Mouse (Mus musculus) regulatory T cell (primary cell): ENCODE results near the gene Zmiz2.
"Not testable (repeated sequence)": the region's sequence is repeated elsewhere in the genome, so short reads cannot be mapped to it uniquely, and the experiment has no call there.

Source experiments
- in situ Hi-C: fragments of 300-600 bp; cut with MboI, MseI; formaldehyde crosslinking; loops from one replicate; pipeline ENCODE4 v1.15.1; 2025; ENCODE audit warnings: high pct_unique_total_duplicates

The Zmiz2 gene

DNA sequence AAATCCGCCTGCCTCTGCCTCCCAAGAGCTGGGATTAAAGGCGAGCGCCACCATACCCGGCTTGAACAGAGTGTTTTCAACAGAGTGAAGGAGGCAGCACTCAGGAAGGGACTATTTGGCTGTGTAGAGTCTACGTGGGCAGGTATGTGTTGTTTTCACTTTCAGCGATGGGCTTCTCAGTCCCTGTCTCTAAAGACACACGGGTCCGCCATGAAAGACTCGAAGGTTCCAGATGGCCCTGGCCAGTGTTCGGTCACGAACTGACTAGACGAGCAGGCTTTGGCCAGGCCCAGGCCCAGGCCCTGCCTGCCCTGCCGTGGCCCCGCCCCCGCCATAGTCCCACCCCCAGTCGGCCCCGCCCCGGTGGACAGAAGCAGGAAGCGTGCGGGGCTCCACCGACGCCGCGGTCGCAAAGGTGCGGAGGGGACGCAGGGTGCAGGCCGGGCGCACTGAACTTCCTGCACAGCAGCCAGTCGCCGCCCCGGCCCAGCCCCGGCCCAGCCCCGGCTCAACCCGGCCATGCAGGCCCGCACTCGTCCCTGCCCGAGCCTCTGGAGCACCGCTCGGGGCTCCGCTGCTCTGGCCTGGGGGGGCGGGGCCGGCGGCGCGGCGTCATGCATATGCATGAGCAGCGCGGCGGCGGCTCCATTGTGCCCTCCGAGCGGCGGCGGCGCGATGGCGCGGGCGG is at the start of gene Zmiz2:
Gene Zmiz2, plus strand, starts transcription at position 349 of the 688 bp plus-strand sequence.
- in situ Hi-C loops: no loop called here

DNA sequence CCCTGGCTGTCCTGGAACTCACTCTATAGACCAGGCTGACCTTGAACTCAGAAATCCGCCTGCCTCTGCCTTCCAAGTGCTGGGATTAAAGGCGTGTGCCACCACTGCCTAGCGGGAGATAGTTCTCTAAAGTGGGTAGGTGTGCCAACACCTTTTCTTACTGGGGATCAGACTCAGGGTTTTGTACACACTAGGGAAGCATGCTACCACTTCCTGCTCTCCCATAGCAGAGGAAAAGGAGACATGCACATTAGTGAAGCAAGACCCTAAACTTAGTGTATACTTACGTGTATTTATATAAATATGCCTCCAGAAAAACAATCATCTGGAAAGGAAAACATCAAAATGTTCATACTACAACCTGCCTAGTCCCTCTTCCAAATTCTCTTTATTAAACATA is 42.9 kb upstream of the Zmiz2 start:
- in situ Hi-C loops: no loop called here

DNA sequence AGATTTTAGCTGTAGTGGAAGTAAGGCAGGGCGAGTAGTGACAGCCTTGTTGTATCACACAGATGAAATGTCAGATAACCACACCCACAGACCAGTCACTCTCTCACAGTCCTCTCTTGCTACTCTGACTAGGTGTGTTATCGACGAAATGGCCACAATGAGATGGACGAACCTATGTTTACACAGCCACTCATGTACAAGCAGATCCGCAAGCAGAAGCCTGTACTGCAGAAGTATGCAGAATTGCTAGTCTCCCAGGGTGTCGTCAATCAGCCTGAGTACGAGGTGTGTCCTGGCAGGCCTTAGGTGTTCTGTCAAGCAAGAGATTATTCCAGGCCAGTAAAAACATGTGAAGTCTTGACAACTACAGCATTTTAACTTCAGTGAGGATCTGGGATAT is 41.9 kb upstream of the Zmiz2 start:
- in situ Hi-C loops: no loop called here

DNA sequence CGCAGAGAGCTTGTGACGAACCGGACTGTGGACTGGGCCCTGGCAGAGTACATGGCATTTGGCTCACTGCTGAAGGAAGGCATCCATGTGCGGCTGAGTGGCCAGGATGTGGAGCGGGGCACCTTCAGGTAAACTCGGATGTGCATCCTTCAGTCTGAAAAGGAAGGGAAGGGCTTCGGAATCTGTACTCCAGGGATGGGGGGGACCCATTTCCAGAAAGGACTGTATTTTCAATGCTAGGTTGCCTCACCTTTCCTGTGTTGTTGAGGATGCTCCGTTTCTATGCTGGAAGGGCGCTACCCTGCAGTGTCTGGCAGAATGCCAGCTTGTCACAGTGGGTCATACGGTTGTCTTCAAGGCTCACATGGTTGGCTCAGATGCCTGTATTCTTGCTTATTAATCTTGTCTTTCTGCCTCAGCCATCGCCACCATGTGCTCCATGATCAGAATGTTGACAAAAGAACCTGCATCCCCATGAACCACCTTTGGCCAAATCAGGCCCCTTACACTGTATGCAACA is 40.1 kb upstream of the Zmiz2 start:
- in situ Hi-C loops: no loop called here

DNA sequence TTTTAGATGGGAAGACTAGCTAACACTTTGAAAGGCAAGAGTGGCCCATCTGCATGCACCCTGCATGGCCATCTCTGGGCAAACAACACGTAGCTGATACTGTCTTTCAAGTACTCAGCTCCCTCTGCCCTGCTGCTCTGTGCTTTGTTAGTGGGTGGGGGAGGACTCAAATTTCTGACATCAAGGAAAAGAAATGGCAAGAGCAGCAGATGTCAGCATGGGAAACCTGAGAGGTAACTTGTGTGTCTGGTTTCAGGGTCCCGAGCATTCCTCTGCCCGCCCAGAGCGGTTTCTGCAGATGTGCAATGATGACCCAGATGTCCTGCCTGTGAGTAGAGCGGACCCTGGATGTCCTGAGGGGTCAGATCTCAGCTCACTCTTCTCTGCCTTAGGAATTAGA is 39.3 kb upstream of the Zmiz2 start:
- in situ Hi-C loops: no loop called here

DNA sequence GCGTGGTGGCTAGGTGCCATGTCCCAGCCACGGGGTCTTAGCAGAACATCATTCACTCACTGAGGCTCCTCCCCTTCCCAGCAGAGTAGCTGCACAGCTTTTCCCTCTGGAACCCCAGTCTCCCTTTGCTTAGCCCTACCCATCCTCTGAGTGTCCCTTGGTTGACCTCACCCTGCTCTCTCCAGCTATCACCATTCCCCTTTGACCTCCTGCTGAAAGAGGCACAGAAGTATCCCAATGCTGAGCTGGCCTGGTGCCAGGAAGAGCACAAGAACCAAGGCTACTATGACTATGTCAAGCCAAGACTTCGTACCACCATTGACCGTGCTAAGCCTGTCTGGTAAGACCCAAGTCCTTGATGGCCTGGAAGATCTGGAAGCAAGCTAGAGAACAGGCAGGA is 33.8 kb upstream of the Zmiz2 start:
- in situ Hi-C loops: no loop called here

DNA sequence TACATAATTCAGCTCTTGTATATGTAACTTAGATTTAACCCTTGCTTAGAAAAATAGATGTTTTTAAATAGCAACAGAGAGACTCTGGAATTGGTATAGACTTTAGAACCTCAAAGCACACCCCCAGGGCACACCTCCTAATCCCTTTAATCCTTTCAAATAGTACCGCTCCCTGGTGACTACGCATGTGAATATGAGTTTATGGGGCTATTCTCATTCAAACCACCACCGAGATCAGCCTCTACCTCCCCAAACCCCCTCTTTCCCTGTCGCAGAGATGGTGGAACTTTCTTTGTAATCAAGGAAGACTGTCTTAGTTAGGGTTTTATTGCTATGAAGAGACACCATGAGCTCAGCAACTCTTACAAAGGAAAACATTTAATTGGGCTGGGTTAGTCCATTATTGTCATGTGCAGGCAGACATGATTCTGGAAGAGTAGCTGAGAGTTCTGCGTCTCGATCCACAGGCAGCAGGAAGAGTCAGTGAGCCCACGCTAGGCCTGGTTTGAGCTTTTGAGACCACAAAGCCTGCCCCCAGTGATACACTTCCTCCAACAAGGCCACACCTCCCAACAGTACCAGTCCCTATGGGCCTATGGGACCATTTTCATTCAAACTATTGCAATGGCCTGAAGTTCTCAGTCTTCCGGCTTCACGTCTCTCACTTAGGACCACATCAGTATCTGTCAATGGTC is 24.1 kb upstream of the Zmiz2 start:
- in situ Hi-C loops: no loop called here

DNA sequence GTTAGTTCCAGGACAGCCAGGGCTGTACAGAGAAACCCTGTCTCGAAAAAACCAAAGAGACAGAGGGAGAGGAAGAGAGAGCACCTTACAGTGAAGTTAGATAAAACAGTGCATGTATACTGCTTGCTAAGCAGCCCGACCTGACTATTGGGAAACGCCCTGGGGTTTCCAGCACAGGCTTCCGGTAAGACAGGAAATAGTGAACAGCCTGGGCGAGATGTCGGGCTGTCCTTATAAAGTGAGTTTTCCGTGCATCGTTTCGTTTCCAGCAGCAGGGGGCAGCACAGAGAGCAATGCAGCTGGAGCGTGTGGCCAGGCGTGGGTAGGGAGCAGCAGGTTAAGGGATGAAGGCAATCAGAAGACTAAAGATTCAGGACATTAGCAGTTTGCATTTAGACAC is 23.0 kb upstream of the Zmiz2 start:
- in situ Hi-C loops: no loop called here

DNA sequence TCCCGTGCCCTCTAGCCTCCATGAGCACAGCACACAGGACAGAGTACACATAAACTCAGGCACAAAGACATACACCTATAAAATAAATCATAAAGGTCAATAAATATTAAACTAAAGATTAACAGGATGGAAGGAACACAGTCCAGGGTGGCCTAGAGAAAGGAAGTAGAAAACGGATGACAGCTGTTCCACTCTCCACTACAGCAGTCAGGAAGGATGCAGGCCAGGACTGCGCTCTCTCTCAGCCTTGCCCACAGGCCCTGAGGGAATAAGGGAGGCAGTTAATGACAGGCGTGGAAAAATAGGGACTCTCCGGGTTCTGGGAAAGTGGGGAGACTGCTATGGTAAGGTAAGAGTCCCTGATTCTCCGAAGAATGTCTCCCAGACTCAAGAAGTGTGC is 22.4 kb upstream of the Zmiz2 start:
- in situ Hi-C loops: no loop called here

DNA sequence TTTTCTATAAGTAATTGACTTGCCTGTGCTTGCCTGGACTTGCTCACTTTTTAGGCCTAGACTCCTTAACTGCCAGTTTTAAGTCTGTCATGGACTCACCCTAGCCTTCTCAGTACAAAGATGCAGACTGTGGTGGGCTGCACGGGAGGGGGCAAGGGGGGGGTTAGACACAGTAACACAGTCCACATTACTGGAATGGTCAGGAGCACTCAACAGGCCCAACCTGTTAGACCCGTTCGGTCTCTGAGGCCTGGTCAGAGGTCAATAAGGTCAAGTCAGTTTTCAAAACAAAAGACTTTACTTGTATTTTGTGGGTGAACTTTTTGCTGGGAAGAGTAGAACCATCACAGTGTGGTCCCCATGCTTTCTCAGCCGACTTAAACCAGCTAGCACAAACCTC is 21.7 kb upstream of the Zmiz2 start:
- in situ Hi-C loops: no loop called here

DNA sequence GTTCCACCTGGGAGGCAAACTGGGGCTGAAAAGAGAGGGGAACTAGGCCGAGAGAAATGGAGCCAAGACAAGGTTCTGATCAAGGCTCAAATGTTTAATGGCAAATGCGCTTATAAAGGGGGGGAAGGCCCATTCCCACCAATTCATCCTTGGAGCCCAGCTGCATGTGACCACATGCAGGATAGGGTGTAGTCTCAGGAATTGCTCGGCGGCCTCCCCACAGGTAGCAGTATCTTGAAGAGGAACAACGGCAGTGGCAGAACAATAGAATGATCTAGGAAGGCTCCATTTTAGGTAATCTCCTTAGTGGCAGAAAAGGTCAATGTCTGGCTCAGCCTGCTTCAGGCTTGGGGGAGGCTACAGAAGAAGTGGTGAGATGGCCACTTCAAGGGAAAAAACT is 20.9 kb upstream of the Zmiz2 start:
- in situ Hi-C loops: not testable (repeated sequence)

DNA sequence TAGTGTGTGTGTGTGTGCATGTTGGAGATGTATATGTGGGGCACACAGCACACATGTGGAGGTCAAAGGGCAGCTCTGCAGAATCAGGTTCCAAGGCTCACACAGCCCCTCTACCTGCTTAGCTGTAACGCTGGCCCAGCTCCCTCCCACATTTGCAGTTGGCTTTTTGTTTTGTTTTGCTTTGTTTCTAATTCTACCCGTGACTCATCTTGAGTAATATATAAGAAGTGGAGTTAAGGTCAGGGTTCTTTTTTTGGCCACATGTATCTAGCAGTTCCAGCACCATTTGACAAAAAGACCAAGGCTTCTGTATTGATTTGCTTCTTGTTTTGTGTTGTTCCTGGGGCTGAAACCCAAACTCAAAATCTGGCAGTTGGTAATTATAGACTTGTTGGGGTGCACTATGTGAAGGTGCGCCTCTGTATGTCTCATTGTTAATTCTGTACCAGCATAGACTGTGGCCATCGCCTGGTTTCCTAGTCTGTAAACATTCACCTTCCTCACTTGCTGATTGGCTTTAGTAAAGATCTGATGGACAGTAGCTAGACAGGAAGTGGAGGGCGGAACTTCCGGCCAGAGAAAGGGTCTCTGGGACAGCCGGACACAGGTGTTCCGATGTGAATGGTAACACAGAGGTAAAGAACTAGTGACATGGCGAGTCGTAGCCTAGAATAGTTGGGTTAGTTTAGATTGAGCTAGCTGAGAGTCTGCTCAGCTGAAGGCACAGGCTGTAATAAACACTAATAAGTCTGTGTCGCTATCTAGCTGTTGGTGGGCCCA is 17.3 kb upstream of the Zmiz2 start:
- in situ Hi-C loops: no loop called here

DNA sequence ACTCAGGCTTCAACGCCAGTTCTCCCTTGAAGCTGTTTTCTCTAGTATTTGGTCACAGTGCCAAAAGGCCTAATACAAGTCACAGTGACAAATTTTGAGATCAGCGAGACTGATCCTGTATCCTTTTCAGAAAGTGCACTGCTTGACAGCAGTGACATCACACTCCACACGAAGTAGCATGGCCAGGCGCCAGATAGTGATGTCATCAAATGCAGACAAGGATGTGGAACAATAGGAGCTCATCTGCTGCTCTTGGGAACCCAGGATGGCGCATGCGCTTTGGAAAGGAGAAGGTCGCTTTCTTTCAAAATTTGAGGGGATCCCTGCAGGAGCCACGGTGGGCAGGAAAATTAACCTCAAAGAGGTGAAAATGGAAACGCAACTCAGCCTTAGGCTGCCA is 16.1 kb upstream of the Zmiz2 start:
- in situ Hi-C loops: no loop called here

DNA sequence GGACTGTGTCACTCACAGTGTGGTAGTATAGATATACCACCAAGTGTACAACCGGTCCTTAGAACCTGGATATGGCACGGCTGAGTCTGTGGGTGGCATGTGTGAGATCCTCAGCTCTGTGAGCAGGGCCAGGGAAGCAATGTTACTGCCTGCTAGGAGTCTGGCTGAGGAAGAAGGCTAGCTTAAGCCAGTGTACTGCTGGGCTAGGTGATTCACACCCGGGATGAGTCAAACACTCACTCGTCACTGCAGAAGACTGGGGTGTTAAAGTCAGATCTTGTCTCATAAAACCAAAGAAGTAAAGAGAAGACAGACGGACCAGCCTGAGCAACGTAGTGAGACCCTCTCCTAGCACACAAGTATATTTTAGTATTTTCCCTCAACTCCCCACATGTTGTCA is 8.0 kb upstream of the Zmiz2 start:
- in situ Hi-C loops: no loop called here

DNA sequence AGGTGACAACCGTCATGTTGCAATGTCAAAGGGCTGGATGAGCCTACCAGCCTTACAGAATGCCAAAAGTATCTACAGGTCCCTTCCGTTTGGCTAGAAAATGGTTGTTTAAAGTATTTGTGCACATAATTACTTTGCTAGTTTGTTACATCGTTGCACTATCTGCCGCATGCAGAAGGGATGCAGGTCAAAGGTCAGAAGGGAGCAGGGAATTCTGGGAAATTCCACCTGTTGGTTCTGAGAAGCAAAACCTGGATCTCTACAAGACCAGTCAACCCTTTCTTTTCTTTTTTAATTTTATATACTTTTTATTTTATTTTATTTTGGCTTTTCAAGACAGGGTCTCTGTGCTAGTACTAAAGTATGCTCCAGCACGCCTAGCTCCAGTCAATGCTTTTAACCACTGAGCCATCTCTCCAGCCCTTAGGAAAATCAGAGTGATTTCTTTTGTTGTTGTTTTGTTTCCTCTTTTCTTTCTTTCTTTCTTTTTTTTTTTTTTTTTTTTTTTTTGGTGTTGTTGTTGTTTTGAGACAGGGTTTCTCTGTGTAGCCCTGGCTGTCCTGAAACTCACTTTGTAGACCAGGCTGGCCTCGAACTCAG is 648 bp upstream of the Zmiz2 start:
- in situ Hi-C loops: no loop called here

DNA sequence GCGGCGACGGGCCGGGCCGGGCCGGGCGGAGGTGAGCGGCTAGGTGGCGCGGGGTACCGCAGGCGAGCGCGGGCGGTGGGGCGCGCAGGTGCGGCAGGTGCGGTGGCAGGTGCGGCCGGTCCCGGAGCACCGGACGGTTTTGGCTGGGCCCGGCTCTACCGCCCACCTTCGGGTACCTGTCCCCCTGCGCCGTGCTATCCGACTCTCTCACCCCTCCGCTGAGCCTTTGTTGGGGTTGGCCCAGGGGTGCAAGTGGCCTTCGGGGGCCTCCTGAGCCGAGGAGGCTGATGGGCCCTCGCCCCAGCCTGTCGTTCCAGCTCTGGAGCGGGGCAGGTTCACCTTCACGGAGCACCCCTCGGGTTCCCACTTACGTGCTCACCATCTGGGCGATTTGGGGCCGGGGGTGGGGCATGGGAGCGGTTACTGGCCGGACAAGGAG is 628 bp downstream of the Zmiz2 start:
- in situ Hi-C loops: no loop called here

DNA sequence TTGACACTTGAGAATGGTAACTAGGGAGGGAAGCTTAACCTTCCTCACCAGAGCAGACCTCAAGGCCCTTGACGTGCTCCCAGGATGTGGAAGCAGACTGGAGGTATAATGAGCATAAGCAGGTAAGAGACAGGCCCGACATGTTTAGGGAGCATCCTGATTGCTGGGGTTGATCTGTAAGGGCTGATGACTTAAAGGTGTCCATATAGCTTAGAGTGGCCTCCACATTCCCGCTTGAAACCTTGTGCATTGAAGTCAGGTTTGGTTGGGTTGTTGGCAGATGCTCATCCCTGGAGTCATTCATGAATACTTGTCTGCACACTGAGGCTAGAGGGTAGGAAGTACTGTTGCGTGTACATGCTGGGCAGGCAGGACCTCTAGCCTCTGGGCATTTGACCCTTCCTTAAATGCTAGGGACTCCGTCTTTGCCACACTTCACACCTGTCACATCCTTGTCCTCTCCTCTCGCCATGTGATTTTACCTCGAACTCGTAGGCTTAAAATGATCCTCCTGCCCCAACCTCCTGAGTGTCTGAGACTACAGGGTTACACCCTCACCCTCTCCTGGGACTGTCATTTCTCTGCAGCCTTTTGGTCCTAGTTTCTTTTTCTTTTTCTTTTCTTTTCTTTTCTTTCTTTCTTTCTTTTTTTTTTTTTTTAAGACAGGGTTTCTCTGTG is 1.6 kb downstream of the Zmiz2 start:
- in situ Hi-C loops: no loop called here

DNA sequence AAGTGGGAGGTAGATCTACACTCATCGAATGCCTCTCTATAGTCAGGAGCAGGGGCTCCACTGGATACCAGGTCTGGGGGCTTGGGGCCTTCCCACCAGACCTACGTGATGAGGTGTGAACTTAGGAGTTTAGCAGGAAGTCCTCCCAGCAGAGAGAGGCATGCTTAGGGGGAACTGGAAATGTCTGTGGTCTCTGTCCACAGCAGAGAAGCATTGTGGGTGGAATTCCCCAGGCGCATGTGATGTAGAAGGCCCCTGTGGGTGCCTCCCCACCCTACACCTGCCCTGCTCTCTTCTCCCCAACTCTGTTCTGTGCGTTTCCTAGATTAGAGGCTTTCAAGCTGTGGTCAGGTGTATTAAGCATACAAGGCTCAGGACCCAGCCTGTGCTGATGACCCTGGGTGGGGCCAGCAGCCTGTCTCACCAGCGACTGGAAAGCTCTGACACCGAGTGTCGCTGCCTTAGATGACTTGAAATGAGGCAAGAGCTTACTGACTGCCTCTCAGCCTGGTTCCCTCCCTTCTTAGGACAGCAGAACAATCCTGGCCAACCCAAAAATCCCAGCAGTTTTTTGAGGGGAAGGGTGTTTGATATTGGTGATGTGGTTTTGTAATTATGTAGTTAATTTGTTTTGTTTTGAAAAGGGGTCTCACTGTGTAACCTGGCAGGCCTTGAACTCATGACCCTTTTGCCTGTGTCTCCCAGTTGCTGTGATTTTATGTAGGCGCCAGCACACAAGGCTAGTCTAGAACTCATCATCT is 2.8 kb downstream of the Zmiz2 start:
- in situ Hi-C loops: no loop called here

DNA sequence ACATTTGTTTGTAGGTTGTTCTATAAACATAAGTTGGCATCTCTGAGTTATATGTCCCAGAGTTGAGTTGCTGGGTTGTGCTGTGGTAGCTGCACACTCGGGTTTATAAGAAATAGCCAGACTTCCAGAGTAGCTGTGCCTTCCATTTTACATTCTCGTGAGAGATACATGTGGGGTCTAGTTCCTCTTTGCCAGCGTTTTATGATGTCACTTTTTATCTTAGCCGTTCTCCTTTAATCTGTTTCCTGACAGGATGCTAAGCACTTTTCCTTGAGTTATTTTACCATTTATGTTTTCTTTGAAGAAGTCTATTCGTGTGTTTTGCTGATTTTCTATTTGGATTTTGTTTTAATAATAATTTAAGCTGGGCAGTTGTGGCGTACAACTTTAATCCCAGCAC is 4.0 kb downstream of the Zmiz2 start:
- in situ Hi-C loops: no loop called here

DNA sequence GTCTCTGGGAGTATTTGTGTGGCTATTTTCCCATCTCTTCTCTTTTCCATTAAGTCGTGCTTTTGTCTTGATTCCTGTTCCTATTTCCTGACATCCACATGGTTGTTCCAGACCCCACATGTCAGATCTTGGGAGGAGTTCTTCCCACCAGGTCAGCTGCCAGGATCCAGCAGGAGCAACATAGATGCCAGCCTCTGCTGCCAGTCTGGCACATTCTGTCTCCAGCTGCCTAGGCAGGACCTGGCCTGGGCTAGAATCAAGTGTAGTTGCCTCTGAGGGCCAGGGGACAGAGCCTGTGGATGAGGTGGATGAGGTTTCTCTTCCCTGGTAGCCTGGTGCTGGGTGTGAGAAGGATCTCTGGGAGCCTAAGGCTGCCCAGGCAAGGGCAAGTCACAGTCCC is 5.0 kb downstream of the Zmiz2 start:
- in situ Hi-C loops: no loop called here

DNA sequence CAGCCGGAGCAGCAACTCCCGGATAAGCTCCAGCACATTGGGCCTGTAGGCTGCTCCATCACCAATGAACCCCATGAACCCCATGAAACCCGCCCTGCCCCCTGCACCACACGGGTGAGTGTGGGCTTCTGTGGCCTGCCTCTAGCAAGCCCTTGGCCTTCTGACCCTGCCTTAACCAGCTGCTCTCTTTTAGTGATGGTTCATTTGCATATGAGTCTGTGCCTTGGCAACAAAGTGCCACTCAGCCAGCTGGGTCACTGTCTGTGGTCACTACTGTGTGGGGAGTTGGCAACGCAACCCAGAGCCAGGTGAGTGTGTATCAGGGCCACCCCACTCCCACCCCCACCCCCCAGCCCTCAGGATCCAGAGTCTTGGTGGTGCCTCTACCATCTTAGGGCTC is 6.7 kb downstream of the Zmiz2 start:
- in situ Hi-C loops: no loop called here
